Mouse (Mus musculus): ENCODE results near the gene Olfr523.

Olfr523 gene

DNA sequence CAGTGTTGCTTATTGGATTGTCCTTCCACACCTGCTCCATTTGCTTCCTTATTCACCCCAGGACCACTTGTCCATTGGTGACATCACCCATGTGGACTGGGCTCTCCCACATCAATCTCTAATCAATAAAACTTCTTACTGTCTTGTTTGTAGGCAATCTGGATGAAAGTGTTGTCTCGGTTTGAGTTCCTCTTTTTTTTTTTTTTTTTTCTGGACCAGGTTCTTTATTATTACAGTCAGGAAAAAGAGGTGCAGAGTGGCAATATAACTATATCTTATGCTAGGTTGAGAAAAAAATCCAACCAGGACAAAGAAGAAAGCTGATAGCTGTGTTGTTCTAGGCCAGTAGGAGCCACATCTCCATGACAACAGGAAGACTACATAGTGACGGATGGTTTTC is 7.7 kb downstream of the Olfr523 start:
- no peak for DNase-seq (ENCODE audit: low read depth, low spot score)

DNA sequence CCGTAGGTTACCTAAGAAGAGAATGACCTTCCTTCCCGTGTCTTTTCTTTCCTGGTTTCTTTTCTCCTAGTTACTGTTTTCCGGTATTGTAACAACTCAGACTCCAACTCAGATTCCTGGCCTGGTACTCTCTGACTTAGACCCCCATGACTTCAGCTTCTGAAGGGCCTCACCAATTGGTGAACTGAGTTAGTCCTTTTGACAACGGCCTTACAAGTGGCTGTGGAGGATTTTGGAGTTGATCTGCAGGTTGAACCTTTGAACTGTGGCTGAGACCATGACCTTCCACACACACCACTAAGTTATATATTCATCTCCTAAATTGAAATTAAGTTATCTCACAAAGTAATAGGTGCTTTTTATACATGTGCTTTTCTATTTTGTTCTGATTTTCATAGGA is 11.2 kb downstream of the Olfr523 start:
- no peak for DNase-seq (ENCODE audit: low read depth, low spot score)

DNA sequence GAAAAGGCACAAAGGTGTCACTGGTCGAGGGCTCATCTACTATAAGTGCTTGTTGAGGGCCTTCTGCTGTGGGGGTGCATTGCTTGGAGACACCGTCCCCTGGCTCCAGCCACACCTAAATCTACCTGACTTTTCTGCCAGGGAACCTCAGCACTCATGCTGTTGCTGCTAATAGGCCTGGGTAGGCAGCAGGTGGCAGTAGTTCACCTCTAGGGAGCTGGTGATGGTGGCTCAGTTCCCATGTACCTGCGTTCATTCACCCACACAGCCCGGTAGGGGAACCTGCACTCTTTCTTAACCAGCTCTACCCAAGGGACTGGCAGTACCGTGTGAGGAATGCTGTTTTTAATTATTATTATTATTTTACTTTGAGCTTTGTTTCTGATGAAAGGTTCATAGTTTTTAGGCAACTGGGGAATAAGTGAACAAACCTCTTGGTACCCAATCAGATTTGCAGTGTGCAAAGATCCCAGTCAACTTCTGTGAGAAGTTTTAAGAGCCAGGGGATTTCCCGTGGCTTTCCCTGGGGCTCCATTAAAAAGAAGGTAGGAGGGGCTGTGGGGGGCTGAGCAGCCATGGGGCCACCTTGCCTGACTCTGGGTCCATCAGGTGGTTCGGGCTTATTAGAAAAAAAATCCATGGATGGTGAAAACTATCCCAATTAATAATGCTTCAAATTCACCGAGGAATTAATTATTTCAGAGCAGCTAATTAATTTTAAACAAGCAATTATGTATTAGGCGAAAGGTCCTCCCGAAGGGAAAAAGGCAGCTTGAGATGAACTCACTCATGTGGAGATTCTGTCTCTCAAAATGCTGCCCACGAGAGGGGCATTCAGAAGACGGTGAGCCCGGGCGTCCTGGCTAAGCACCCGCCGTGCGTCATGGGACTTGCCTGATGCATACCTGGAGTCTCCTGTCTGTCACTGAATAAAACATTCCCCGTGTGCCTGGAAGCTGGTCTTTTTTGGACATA is 13.9 kb downstream of the Olfr523 start:
- peak; percentile 73 for DNase-seq (ENCODE audit: low read depth, low spot score)

DNA sequence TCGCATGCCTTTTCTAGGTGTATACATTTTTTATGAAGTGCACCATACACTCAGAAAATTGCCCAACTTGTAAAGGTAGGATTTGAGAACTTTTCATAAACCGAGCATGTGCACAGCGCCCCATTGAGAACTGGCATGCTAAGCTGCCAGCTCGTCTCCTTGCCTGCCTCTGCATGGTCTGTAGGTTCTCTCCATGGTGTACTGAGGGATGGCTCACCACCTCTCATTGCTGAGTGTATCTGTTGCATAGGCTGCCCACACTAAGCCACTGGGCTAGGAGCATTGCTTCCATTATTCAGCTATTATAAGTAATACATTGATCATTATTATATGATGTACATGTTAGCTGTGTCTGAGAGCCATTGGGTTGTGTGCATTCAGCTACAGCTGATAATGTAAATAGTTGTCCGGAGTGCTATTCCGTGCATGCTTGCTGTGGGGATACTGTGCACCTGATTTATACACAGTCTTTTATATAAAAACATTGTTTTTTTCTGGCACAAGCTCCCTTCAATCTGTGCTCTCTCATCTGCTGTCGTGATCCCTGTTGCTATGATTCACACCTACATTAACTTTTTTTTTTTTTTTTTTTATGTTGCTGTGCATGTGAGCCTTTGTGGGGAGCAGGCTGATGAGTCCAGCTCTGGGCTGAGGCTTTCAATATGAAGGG is 14.8 kb downstream of the Olfr523 start:
- DNase-seq (ENCODE audit: low read depth, low spot score): no peak

DNA sequence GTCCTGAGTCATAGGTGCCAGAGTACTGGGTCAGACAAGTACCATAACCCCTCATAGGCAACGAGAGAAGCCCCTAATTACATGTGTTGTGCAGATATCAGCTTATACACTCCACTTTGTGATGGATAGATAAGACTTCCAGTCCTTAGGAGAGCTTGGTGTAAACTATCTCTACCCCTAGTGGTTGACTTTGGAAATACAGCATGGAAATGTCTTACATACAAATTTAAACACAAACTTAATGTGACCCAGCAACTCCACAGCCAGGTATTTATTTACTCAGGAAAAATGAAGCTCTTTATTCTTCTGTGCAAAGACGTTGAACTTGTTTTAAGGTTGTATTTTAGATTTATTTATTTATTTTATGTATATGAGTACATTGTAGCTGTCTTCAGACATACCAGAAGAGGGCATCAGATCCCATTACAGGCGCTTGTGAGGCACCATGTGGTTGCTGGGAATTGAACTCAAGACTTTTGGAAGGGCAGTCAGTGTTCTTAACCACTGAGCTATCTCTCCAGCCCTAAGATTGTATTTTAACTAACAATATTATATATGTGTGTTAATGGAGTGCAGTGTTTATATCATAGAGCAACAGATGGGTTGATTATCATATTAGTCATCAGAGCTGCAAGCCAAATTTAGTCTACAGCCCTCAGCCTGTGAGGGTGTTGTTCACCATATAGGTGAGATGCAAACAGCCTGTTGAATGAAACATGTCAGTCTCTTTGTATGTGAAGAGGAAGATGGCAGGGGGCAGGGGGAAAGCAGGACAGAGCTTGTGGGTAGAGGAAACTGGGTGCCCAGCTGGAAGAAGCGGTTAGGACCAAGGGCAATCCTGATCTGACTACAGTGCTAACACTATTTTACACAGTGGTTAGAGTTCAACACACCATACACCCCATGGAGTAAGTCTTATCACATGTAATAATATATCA is 15.6 kb downstream of the Olfr523 start:
- DNase-seq (ENCODE audit: low read depth, low spot score): peak; percentile 70

DNA sequence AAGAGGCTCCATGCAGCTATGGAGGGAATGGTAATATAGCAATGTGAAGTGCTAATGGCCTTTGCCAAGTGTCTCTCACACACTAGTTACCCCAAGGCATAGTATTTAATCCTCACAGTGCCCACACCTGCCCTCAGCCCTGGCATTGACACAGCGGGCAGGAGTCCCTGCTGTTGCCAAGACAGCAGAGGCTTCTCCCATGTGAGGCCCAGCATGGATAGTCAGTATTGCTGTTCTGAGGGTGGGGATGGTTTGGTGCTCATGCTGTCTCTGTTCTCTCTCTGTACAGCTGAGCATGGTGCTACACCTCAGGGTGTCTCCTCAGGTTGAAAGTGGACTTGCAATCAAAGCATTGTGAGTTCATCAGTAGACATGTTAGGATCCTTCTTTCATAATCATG is 17.4 kb downstream of the Olfr523 start:
- DNase-seq (ENCODE audit: low read depth, low spot score): no peak

DNA sequence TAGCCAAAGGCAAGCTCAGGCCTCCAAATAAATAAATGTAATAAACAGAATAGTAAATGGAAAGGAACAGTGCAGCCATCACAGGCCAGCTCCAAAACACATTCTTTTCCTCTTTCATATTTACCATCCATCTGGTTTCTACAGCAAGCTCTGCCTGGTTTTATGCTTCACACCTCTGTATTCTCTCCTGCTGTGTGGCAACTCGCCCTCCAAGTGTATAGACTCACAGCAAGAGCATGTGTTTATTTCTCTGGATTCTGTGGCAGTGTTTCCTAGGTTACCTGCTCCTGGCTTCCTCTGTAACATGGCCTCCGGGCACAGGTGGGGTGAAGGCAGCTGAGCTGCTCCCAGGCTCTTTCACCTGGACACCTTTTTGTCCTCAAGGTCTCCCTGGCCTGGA is 19.4 kb downstream of the Olfr523 start:
- DNase-seq (ENCODE audit: low read depth, low spot score): no peak

DNA sequence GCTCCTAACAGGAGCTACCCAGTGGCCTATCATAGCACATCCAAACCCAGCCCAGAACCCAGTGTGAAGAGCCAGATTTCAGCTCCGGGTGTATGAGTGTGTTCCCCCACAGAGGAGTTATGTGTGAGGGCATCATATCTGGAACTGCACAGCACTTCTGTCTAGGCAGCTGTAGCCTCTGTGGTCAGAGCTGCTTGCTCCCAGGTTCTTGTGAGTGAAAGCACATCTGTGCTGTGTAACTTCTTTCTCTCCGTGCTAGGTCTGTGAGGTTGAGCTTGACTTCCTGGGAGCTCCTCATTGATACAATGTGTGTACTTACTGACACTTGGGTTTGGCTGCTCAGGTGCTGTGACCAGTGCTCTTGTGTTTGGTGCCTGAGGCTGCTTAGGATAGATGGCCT is 19.8 kb downstream of the Olfr523 start:
- no peak for DNase-seq (ENCODE audit: low read depth, low spot score)

DNA sequence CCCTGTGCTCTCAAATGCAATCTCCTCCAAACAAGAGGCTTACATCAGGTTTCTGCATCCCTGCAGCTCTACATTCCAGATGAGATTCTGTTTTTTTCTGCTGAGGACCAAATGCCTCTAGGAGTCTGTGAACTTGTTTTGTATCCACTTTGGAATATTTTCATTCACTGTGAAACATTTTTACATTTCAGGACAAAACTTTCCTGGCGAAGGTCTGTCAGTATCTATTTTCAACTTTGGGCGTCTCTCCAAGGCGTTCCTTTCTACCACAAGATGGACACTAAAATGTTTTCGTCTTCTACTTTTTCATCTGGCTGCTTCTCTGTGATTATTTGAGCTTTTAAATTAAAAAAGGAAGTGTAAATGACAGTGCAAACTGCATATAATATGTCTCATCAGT is 21.0 kb downstream of the Olfr523 start:
- DNase-seq (ENCODE audit: low read depth, low spot score): no peak

DNA sequence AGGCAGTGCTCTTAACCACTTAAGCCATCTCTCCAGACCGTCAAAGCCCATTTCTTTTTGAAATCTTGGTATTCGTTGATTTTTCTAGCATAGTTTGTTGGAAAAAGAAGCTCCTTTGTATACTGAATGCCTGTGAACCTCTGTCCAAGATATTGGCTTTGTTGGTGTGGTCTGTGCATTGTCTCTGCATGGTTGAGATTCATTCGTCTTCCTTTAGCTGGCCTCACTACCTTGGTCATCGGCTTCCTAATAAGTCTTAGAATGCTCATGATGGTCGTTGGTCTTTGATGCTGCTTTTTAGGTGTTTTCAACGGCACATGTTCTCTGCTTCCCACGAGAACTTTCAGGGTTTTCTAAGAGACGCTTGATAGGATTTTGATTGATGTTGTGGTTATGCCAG is 23.0 kb downstream of the Olfr523 start:
- no peak for DNase-seq (ENCODE audit: low read depth, low spot score)

DNA sequence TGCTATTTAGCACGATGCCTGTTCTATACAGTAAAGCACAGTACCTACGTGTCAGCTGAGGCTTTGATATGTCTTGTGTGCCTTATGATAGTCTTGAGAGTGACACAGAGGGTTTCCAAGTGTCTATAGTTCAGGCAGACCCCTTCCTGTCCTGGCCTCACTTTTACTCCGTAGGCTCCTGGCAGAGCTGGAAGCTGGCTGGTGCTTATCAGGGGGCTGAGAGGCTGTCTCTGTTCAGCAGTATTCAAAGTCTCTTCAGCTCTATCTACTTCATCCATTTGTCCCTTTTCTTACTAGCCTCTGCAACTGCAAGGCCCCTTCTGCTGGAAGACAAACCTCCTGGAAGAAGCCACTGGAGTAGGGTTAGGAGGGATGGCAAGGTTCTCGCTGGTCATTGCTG is 28.1 kb downstream of the Olfr523 start:
- no peak for DNase-seq (ENCODE audit: low read depth, low spot score)

DNA sequence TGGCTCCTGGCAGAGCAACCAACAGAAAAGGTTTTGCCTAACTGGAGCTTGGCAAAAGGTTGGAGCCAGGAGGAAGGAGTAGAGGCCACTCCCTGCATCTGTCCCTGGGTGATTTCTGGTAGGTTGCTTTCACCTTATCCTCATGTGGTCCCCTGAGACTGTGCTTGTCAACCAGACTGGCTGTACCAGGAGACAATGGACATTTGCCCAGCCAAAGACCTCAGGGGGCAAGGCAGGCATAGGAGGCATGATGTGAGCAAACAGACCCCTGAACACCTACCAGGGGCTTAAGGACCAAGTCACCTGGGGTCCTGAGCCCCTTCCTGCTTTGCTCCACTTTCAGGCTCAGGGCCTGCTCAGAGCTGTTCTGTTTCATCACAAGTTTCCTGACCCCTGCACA is 32.8 kb downstream of the Olfr523 start, which contains the start of gene Olfr524:
Olfr524 (minus strand) TSS at position 101 of the 400 bp plus-strand sequence.
- no peak for DNase-seq (ENCODE audit: low read depth, low spot score)

DNA sequence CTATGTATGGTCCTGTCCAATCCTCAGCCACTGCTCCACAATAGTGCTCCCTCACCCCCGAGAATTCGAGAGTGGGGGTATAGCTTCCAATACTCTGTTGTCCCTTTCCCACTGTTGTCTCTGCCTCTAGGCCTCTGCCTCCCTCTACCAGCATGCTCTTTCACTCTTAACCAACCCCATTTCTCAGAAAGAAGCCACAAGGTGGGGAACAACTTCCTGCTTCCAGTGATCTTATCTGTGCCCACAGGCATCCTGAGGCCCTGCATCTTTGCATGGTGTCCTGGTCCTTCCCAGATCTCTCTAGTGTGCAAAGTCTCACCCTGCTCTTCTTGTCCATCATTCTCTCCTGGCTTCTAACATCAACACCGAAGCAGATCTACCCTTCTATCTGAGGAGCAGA is 33.9 kb downstream of the Olfr523 start:
- peak; percentile 19 for DNase-seq (ENCODE audit: low read depth, low spot score)

DNA sequence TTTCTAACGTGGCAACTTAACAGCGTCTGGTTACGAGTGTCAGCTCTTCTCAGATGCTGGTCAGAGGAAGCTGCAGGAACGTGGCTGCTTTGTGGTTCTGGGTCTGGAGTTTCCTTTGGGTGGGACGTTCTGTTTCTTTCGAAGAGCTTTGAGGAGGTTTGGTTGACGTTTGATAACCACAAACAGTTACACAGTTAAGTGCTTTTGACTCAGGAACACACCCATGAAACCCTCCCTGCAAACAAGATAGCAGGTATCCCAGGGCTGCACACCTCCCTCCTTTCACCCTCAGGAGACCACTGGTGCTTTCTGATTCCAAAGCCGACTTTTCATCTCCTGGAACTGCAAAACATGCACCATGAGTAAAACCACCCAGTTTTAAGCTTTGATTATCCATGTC is 35.1 kb downstream of the Olfr523 start:
- DNase-seq (ENCODE audit: low read depth, low spot score): peak; percentile 51

DNA sequence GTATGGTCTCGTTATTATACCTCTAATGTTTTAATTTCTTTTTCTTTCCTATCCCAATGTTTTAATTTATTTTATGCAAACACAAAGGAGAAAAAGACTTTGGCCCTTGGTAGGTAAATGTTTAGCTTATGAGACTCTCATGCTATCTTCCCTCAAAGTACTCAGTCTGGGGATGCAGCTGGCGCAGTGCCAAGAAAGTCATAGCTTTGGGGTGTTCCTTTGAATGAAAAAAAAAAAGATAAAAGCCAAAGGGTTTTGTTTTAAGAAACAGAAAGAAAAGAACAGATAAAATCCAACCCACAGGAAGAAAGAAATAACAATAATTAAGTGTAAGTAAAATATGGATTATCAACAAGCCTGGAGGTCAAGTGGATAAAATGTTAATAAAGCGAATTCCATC is 35.7 kb downstream of the Olfr523 start:
- DNase-seq (ENCODE audit: low read depth, low spot score): peak; percentile 57

DNA sequence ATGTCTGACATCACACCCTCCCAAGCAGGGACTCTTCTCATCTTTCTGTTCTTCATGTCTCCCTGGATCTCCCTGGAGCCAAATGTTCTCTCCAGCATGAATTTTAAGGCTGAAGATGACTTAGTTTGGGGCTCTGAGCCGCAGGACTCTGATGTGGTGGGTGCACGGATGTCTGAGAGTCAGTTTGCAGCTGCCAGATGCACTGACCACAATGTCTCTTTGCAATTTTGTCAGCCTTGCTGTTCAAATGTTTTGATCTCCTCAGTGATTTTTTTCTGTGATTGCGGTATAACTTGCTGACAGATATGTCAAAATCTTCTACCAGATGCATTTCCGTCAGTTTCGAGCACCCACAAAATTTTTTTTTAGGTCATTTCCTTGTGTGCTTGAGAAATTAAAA is 40.8 kb downstream of the Olfr523 start:
- DNase-seq (ENCODE audit: low read depth, low spot score): peak; percentile 35

DNA sequence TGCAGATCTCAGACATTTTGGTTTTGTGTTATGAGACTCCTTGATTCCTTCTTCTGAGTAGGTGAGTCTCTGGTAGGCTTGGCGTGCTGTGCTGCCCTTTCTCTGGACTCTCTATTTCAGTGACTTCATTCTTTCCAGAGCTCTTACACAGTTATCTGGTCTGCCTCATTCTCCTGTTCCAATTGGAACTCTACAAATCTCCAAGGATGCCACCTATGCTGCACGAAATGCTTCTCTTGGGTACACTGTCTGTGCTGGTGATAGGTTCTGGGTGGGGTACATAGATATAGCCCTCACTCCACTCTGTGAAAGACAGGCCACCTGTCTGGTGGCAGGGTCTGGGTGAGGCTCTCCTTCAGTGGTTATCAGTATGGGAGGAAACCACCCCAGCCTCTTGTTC is 45.0 kb downstream of the Olfr523 start, which contains the start of gene Cd163l1:
Cd163l1 (plus strand) TSS at position 301 of the 400 bp plus-strand sequence.
- DNase-seq (ENCODE audit: low read depth, low spot score): no peak

DNA sequence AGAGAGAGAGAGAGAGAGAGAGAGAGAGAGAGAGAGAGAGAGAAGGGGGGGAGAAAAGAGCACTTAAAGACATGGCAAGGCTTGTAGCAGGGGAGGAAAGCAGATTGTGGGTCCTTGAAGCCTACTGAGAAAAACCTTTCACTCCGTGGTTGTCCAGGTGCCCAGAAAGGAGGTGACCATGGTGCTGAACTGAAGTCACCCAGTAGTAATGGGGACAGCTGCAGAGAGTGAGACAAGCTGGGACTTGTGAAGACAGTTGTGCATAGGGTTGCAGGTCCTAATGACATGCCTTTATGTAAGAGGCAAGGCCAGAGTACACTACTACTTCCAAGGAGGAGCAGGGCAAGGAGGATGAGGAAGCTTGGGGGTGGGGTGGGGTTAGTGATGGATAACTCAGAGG is 46.3 kb downstream of the Olfr523 start:
- no peak for DNase-seq (ENCODE audit: low read depth, low spot score)

DNA sequence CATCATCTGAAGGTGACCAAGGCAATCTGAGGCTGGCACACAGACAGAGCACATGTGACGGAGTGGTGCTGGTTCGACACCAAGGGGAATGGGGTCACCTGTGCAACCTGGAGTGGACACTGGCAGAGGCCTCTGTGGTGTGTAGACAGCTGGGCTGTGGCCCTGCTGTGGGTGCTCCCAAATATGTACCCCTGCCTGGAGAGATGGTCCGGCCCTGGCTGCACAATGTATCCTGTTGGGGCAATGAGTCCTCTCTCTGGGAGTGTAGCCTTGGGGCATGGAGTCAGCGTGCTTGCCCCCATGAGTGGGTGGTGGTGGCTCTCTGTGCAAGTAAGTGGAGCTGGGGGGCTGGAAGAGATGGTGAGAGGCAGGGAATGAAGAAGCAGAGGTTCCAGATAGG is 47.4 kb downstream of the Olfr523 start:
- no peak for DNase-seq (ENCODE audit: low read depth, low spot score)

DNA sequence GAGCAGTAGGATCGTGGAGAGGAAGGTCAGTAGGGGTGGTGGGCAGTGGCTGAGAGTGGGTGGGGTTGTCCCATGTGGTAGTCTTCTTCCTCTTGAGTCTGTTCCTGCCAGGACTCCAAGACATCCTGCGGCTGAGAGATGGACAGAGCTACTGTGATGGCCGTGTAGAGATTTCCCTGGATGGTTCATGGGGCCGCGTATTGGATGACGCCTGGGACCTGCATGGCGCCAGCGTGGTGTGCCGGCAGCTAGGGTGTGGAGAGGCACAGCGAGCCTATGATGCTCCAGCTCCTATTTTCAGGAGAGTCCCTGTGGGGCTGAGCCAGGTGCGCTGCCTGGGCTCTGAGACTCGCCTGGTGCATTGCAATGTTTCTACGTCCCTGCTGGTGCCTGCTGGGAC is 51.2 kb downstream of the Olfr523 start:
- no peak for DNase-seq (ENCODE audit: low read depth, low spot score)

Data from CD4-positive, CD25-positive, alpha-beta regulatory T cell, adult 2 months (primary cell).